Mouse (Mus musculus) activated CD4-positive, CD25-positive, alpha-beta regulatory T cell, adult 9 weeks (primary cell): ENCODE data around the gene Hist1h1t. TPM values are rescaled to one million over a fixed set of nuclear protein-coding genes. Genes with fewer than 3 reads are reported as not detected.

Experiments
- polyA plus RNA-seq: library from polyadenylated mRNA; unstranded; fragments of 100-300 nt; shearing (Covaris generic); gene quantifications from one replicate; pipeline ENCODE4 v1.2.1, GENCODE M21; 2017

Gene Hist1h1t
- polyA plus RNA-seq, result not detected

DNA sequence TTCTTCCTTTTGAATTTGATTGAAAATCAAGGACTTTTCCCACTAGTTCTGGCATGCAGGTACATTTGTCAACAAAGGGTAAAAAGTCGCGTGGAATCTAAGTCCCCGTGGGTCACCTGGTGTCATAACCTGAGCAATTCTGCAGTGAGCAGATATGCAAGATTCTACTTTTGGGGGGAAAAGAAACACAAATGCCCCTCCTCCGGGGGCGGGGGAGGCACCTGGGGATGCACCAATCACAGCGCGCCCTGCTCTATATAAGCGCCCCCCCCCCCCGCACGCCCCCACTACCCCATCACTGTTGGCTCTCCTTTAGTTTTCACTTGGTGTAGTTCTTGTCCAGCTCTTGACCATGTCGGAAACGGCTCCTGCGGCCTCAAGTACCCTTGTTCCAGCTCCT lies at the start of gene Hist1h1t:
Hist1h1t (plus strand) TSS at position 301 of the 400 bp plus-strand sequence.

DNA sequence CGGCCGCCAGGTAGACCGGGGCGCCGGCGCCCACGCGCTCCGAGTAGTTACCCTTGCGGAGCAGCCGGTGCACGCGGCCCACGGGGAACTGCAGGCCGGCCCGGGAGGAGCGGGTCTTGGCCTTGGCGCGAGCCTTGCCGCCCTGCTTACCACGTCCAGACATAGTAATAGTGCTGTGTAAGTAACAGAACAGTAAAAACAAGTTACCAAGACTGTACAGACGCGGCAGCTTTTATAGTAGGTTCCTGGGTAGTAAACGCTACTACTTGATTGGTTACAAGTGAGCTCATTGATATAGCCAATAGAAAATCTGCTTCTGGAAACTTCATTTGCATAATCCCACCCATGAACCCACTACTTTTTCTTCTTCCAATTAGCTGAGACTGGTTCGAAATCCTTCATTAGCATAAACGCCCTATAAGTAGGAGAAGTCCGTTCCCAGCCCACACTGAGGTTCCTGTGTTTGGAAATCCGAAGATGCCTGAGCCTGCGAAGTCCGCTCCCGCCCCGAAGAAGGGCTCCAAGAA lies 11.8 kb upstream of the Hist1h1t start, which contains the start of the genes Hist1h2ac and Hist1h2bc:
Hist1h2ac (minus strand) TSS at position 194 of the 527 bp plus-strand sequence.
Hist1h2bc (plus strand) TSS at position 445 of the 527 bp plus-strand sequence.

GRCm38 (mm10) chr13:23698300-23698693 lies 2.7 kb downstream of the Hist1h1t start, which contains the start of gene Hist1h4c:
TSS of gene Hist1h4c (minus strand) at chr13:23698454.

GRCm38 (mm10) chr13:23710374-23711089 lies 14.9 kb downstream of the Hist1h1t start, which contains the start of gene Hfe:
TSS of gene Hfe (minus strand) at chr13:23710854.

DNA sequence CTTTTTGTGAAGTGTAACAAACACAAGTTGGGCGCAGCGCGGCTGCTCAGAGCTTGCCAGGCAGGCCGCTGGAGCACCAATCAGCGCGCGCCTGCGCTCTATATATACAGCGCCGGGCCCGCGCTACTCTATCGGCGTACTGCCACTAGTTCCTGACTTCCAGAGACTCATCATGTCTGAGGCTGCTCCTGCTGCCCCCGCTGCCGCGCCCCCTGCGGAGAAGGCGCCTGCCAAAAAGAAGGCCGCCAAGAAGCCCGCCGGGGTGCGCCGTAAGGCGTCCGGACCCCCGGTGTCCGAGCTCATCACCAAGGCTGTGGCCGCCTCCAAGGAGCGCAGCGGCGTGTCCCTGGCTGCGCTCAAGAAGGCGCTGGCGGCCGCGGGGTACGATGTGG lies 43.1 kb downstream of the Hist1h1t start, which contains the start of gene Hist1h1c:
Hist1h1c (plus strand) TSS at position 132 of the 392 bp plus-strand sequence.

DNA sequence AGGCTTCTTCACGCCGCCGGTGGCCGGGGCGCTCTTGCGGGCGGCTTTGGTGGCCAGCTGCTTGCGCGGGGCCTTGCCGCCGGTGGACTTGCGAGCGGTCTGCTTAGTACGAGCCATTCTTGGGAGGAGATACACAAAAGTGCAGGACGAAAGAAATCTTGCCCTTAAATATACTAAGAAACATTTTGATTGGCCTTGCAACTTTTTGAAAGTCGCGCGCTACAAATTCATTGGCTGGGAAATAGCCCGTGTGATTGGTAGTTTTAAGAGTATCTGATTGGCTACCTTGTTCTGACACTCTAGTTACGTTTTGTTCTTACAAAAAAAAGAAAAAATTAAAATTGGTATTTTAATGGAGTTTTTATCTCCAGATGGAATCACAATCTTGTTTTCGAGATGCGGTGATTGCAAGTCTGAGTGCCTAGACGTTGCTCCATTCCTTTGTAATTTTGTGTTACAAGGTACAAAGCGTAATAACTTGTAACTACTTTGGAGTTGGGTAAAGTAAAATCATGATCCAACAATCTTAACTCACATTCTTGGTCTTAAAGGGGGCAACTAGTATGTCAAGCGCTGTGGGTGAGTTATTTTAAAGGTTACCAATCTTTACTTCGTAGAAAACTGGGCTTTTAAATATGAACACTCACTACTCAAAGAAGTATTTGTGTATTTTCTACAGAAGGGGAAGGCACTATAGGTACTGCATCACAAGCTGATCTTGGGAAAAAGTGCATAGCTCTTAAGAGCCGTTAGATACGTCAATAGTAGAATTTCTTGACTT lies 50.0 kb downstream of the Hist1h1t start, which contains the start of gene Hist1h3c:
Hist1h3c (minus strand) TSS at position 222 of the 781 bp plus-strand sequence.

Other genes with a start within 250 kb of the Hist1h1t start
- not detected for gene Btn1a1, start 229.9 kb upstream of the Hist1h1t start, polyA plus RNA-seq
- not detected for gene Btn2a2, start 207.0 kb upstream of the Hist1h1t start, polyA plus RNA-seq
- gene Hist1h4h, start 164.8 kb upstream of the Hist1h1t start, polyA plus RNA-seq, result 3.7 TPM
- gene Hist1h2af, start 161.9 kb upstream of the Hist1h1t start, polyA plus RNA-seq, result not detected
- 0.77 TPM for gene Hist1h3g, start 160.4 kb upstream of the Hist1h1t start, polyA plus RNA-seq
- not detected for gene Hist1h2bh, start 152.4 kb upstream of the Hist1h1t start, polyA plus RNA-seq
- gene Hist1h3f, start 151.8 kb upstream of the Hist1h1t start, polyA plus RNA-seq, result not detected
- gene Hist1h4f, start 144.2 kb upstream of the Hist1h1t start, polyA plus RNA-seq, result 0.90 TPM
- 0.50 TPM for gene Hist1h1d, start 142.6 kb upstream of the Hist1h1t start, polyA plus RNA-seq
- gene Hist1h3e, start 133.4 kb upstream of the Hist1h1t start, polyA plus RNA-seq, result 1.3 TPM
- gene Hist1h2ae, start 124.6 kb upstream of the Hist1h1t start, polyA plus RNA-seq, result 6.5 TPM
- 6.1 TPM for gene Hist1h2bg, start 124.4 kb upstream of the Hist1h1t start, polyA plus RNA-seq
- 1.1 TPM for gene Hist1h2bf, start 121.6 kb upstream of the Hist1h1t start, polyA plus RNA-seq
- gene Hist1h2ad, start 121.4 kb upstream of the Hist1h1t start, polyA plus RNA-seq, result not detected
- gene Hist1h3d, start 120.1 kb upstream of the Hist1h1t start, polyA plus RNA-seq, result not detected
- gene Hist1h4d, start 114.2 kb upstream of the Hist1h1t start, polyA plus RNA-seq, result 40.6 TPM
- gene Hist1h2be, start 74.7 kb upstream of the Hist1h1t start, polyA plus RNA-seq, result 5.0 TPM
- gene Hist1h1e, start 73.3 kb upstream of the Hist1h1t start, polyA plus RNA-seq, result 15.3 TPM
- 0.24 TPM for gene Hist1h2ac, start 11.9 kb upstream of the Hist1h1t start, polyA plus RNA-seq
- gene Hist1h2bc, start 11.6 kb upstream of the Hist1h1t start, polyA plus RNA-seq, result 13.7 TPM
- gene Hist1h4c, start 2.6 kb downstream of the Hist1h1t start, polyA plus RNA-seq, result 4.1 TPM
- gene Hfe, start 15.0 kb downstream of the Hist1h1t start, polyA plus RNA-seq, result 0.76 TPM
- gene Hist1h1c, start 43.0 kb downstream of the Hist1h1t start, polyA plus RNA-seq, result 15.9 TPM
- gene Hist1h3c, start 49.8 kb downstream of the Hist1h1t start, polyA plus RNA-seq, result not detected
- 1.2 TPM for gene Hist1h2bb, start 50.9 kb downstream of the Hist1h1t start, polyA plus RNA-seq
- gene Hist1h2ab, start 55.3 kb downstream of the Hist1h1t start, polyA plus RNA-seq, result 2.7 TPM
- gene Hist1h3b, start 56.5 kb downstream of the Hist1h1t start, polyA plus RNA-seq, result not detected
- 18.1 TPM for gene Hist1h4b, start 61.2 kb downstream of the Hist1h1t start, polyA plus RNA-seq
- not detected for gene Hist1h4a, start 65.4 kb downstream of the Hist1h1t start, polyA plus RNA-seq
- gene Hist1h3a, start 66.6 kb downstream of the Hist1h1t start, polyA plus RNA-seq, result 2.4 TPM
- gene Hist1h1a, start 67.9 kb downstream of the Hist1h1t start, polyA plus RNA-seq, result 1.8 TPM
- not detected for gene Trim38, start 74.1 kb downstream of the Hist1h1t start, polyA plus RNA-seq
- gene Slc17a2, start 111.2 kb downstream of the Hist1h1t start, polyA plus RNA-seq, result not detected
- not detected for gene Slc17a3, start 143.6 kb downstream of the Hist1h1t start, polyA plus RNA-seq
- not detected for gene Slc17a1, start 171.9 kb downstream of the Hist1h1t start, polyA plus RNA-seq
- gene Slc17a4, start 219.2 kb downstream of the Hist1h1t start, polyA plus RNA-seq, result not detected
- gene Hist1h2ba, start 238.3 kb downstream of the Hist1h1t start, polyA plus RNA-seq, result not detected
- not detected for gene Hist1h2aa, start 238.6 kb downstream of the Hist1h1t start, polyA plus RNA-seq